Mouse (Mus musculus): Measurements from ENCODE around the gene Iyd. TPM values are rescaled to one million over a fixed set of nuclear protein-coding genes. Genes with fewer than 3 reads are reported as not detected.

The Iyd gene
- polyA plus RNA-seq, 1 experiment from 2014 or later: 0.52 TPM

GRCm38 (mm10) chr10:3529807-3530206 lies 10.2 kb upstream of the Iyd start:
- ATAC-seq (replicated peaks; ENCODE audit: insufficient number of reproducible peaks, low FRiP score, low TSS enrichment): no peak
- Histone ChIP-seq H3K9me3 (replicated peaks; ENCODE audit: control insufficient read depth, low read length) (no peaks in the 10 kb centered on the region), H3K9ac (ENCODE audit: low read depth, low read length) (no peak overlapping the region), H3K4me3 (ENCODE audit: low read depth, low read length) (no peak overlapping the region), H3K27me3 (ENCODE audit: control insufficient read depth, insufficient read depth, low read length) (no peaks in the 10 kb centered on the region; the same call in 1 of the 2 replicates), H3K36me3 (ENCODE audit: control insufficient read depth, insufficient read depth, low read length) (no peaks in the 10 kb centered on the region), H3K4me2 (no peak overlapping the region), H3K27ac (ENCODE audit: low read depth, low read length) (no peak overlapping the region), H3K4me1 (ENCODE audit: control insufficient read depth, insufficient read depth, low read length) (peaks cover 27% of the 10 kb centered on the region)
- 78% methylated on average over 4 of the region's 4 CpGs for WGBS (ENCODE audit: insufficient replicate concordance)

GRCm38 (mm10) chr10:3530661-3531060 lies 9.4 kb upstream of the Iyd start:
- H3K27me3 ChIP-seq (ENCODE audit: control insufficient read depth, insufficient read depth, low read length): no peaks in the 10 kb centered on the region; the same call in 1 of the 2 replicates
- ATAC-seq (replicated peaks; ENCODE audit: insufficient number of reproducible peaks, low FRiP score, low TSS enrichment): no peak
- no peaks in the 10 kb centered on the region for H3K9me3 ChIP-seq (replicated peaks; ENCODE audit: control insufficient read depth, low read length)
- no peak overlapping the region for H3K4me2 ChIP-seq
- 50% methylated on average over 4 of the region's 4 CpGs for WGBS (ENCODE audit: insufficient replicate concordance)
- 0 out of 2 replicates have a peak overlapping the region, but pooled peaks have one; percentile 34 for H3K9ac ChIP-seq (ENCODE audit: low read depth, low read length)
- no peaks in the 10 kb centered on the region for H3K36me3 ChIP-seq (ENCODE audit: control insufficient read depth, insufficient read depth, low read length)
- H3K27ac ChIP-seq (ENCODE audit: low read depth, low read length): no peak overlapping the region
- peaks cover 21% of the 10 kb centered on the region for H3K4me1 ChIP-seq (ENCODE audit: control insufficient read depth, insufficient read depth, low read length)
- H3K4me3 ChIP-seq (ENCODE audit: low read depth, low read length): no peak overlapping the region

GRCm38 (mm10) chr10:3531375-3531774 lies 8.7 kb upstream of the Iyd start:
- 3% methylated on average over 4 of the region's 4 CpGs for WGBS (ENCODE audit: insufficient replicate concordance)
- peaks cover 16% of the 10 kb centered on the region for H3K4me1 ChIP-seq (ENCODE audit: control insufficient read depth, insufficient read depth, low read length)
- H3K9ac ChIP-seq (ENCODE audit: low read depth, low read length): no peak overlapping the region
- no peak for ATAC-seq (replicated peaks; ENCODE audit: insufficient number of reproducible peaks, low FRiP score, low TSS enrichment)
- no peaks in the 10 kb centered on the region for H3K9me3 ChIP-seq (replicated peaks; ENCODE audit: control insufficient read depth, low read length)
- H3K27ac ChIP-seq (ENCODE audit: low read depth, low read length): no peak overlapping the region
- no peak overlapping the region for H3K4me3 ChIP-seq (ENCODE audit: low read depth, low read length)
- no peak overlapping the region for H3K4me2 ChIP-seq
- no peaks in the 10 kb centered on the region for H3K36me3 ChIP-seq (ENCODE audit: control insufficient read depth, insufficient read depth, low read length)
- no peaks in the 10 kb centered on the region; the same call in 1 of the 2 replicates for H3K27me3 ChIP-seq (ENCODE audit: control insufficient read depth, insufficient read depth, low read length)

- Histone ChIP-seq H3K9me3 (replicated peaks; ENCODE audit: control insufficient read depth, low read length) (no peaks in the 10 kb centered on the region), H3K4me1 (ENCODE audit: control insufficient read depth, insufficient read depth, low read length) (peaks cover 11% of the 10 kb centered on the region), H3K27me3 (ENCODE audit: control insufficient read depth, insufficient read depth, low read length) (no peaks in the 10 kb centered on the region; the same call in 1 of the 2 replicates), H3K9ac (ENCODE audit: low read depth, low read length) (no peak overlapping the region), H3K27ac (ENCODE audit: low read depth, low read length) (no peak overlapping the region), H3K4me3 (ENCODE audit: low read depth, low read length) (no peak overlapping the region), H3K36me3 (ENCODE audit: control insufficient read depth, insufficient read depth, low read length) (no peaks in the 10 kb centered on the region), H3K4me2 (peak overlapping the region; percentile 46)
- no peak for ATAC-seq (replicated peaks; ENCODE audit: insufficient number of reproducible peaks, low FRiP score, low TSS enrichment)
- WGBS (ENCODE audit: insufficient replicate concordance): 5% methylated on average over 7 of the region's 7 CpGs
Observed at GRCm38 (mm10) chr10:3534445-3534844, 5.6 kb upstream of the Iyd start.

- H3K4me2 ChIP-seq: no peak overlapping the region
- no peak overlapping the region for H3K9ac ChIP-seq (ENCODE audit: low read depth, low read length)
- no peaks in the 10 kb centered on the region for H3K36me3 ChIP-seq (ENCODE audit: control insufficient read depth, insufficient read depth, low read length)
- no peaks in the 10 kb centered on the region; the same call in 1 of the 2 replicates for H3K27me3 ChIP-seq (ENCODE audit: control insufficient read depth, insufficient read depth, low read length)
- no peak for ATAC-seq (replicated peaks; ENCODE audit: insufficient number of reproducible peaks, low FRiP score, low TSS enrichment)
- peaks cover under 1% of the 10 kb centered on the region for H3K4me1 ChIP-seq (ENCODE audit: control insufficient read depth, insufficient read depth, low read length)
- no peaks in the 10 kb centered on the region for H3K9me3 ChIP-seq (replicated peaks; ENCODE audit: control insufficient read depth, low read length)
- WGBS (ENCODE audit: insufficient replicate concordance): 78% methylated on average over 1 of the region's 1 CpGs
- H3K4me3 ChIP-seq (ENCODE audit: low read depth, low read length): no peak overlapping the region
- H3K27ac ChIP-seq (ENCODE audit: low read depth, low read length): no peak overlapping the region
Observed at GRCm38 (mm10) chr10:3536361-3536760, 3.7 kb upstream of the Iyd start.

- Histone ChIP-seq H3K27ac (ENCODE audit: low read depth, low read length) (no peak overlapping the region), H3K36me3 (ENCODE audit: control insufficient read depth, insufficient read depth, low read length) (no peaks in the 10 kb centered on the region), H3K9me3 (replicated peaks; ENCODE audit: control insufficient read depth, low read length) (no peaks in the 10 kb centered on the region), H3K9ac (ENCODE audit: low read depth, low read length) (no peak overlapping the region), H3K4me3 (ENCODE audit: low read depth, low read length) (no peak overlapping the region), H3K4me1 (ENCODE audit: control insufficient read depth, insufficient read depth, low read length) (no peaks in the 10 kb centered on the region), H3K27me3 (ENCODE audit: control insufficient read depth, insufficient read depth, low read length) (no peaks in the 10 kb centered on the region), H3K4me2 (no peak overlapping the region)
- 61% methylated on average over 2 of the region's 2 CpGs for WGBS (ENCODE audit: insufficient replicate concordance)
- ATAC-seq (replicated peaks; ENCODE audit: insufficient number of reproducible peaks, low FRiP score, low TSS enrichment): no peak
Observed at GRCm38 (mm10) chr10:3549384-3549783, 9.3 kb downstream of the Iyd start.

- 57% methylated on average over 5 of the region's 5 CpGs for WGBS (ENCODE audit: insufficient replicate concordance)
- ATAC-seq (replicated peaks; ENCODE audit: insufficient number of reproducible peaks, low FRiP score, low TSS enrichment): no peak
- no peak overlapping the region for H3K27ac ChIP-seq (ENCODE audit: low read depth, low read length)
Observed at GRCm38 (mm10) chr10:3555128-3555527, 15.1 kb downstream of the Iyd start.

GRCm38 (mm10) chr10:3556538-3556937 lies 16.5 kb downstream of the Iyd start:
- Histone ChIP-seq H3K4me2 (no peak overlapping the region), H3K36me3 (ENCODE audit: control insufficient read depth, insufficient read depth, low read length) (no peaks in the 10 kb centered on the region), H3K4me3 (ENCODE audit: low read depth, low read length) (no peak overlapping the region), H3K9me3 (replicated peaks; ENCODE audit: control insufficient read depth, low read length) (no peaks in the 10 kb centered on the region), H3K27me3 (ENCODE audit: control insufficient read depth, insufficient read depth, low read length) (no peaks in the 10 kb centered on the region), H3K4me1 (ENCODE audit: control insufficient read depth, insufficient read depth, low read length) (no peaks in the 10 kb centered on the region), H3K27ac (ENCODE audit: low read depth, low read length) (no peak overlapping the region), H3K9ac (ENCODE audit: low read depth, low read length) (no peak overlapping the region)
- ATAC-seq (replicated peaks; ENCODE audit: insufficient number of reproducible peaks, low FRiP score, low TSS enrichment): no peak
- 74% methylated on average over 3 of the region's 3 CpGs for WGBS (ENCODE audit: insufficient replicate concordance)

More at GRCm38 (mm10) chr10:3555128-3555527, 15.1 kb downstream of the Iyd start:
- Histone ChIP-seq H3K27me3 (ENCODE audit: control insufficient read depth, insufficient read depth, low read length) (no peaks in the 10 kb centered on the region), H3K9ac (ENCODE audit: low read depth, low read length) (no peak overlapping the region), H3K4me3 (ENCODE audit: low read depth, low read length) (no peak overlapping the region), H3K9me3 (replicated peaks; ENCODE audit: control insufficient read depth, low read length) (no peaks in the 10 kb centered on the region), H3K36me3 (ENCODE audit: control insufficient read depth, insufficient read depth, low read length) (no peaks in the 10 kb centered on the region), H3K4me1 (ENCODE audit: control insufficient read depth, insufficient read depth, low read length) (no peaks in the 10 kb centered on the region), H3K4me2 (no peak overlapping the region)

GRCm38 (mm10) chr10:3559136-3559535 lies 19.1 kb downstream of the Iyd start:
- no peak overlapping the region for H3K27ac ChIP-seq (ENCODE audit: low read depth, low read length)
- no peak overlapping the region for H3K4me3 ChIP-seq (ENCODE audit: low read depth, low read length)
- no peaks in the 10 kb centered on the region for H3K36me3 ChIP-seq (ENCODE audit: control insufficient read depth, insufficient read depth, low read length)
- no peaks in the 10 kb centered on the region for H3K27me3 ChIP-seq (ENCODE audit: control insufficient read depth, insufficient read depth, low read length)
- H3K9me3 ChIP-seq (replicated peaks; ENCODE audit: control insufficient read depth, low read length): no peaks in the 10 kb centered on the region
- H3K9ac ChIP-seq (ENCODE audit: low read depth, low read length): no peak overlapping the region
- no peak overlapping the region for H3K4me2 ChIP-seq
- peaks cover 6% of the 10 kb centered on the region; the same call in 1 of the 2 replicates for H3K4me1 ChIP-seq (ENCODE audit: control insufficient read depth, insufficient read depth, low read length)
- ATAC-seq (replicated peaks; ENCODE audit: insufficient number of reproducible peaks, low FRiP score, low TSS enrichment): no peak
- 86% methylated on average over 1 of the region's 1 CpGs for WGBS (ENCODE audit: insufficient replicate concordance)

Measured in heart, embryonic 11.5 days (tissue).